ENCODE assay signal across 9 mouse cellular contexts in genomic region chr7:63737725-63738124, GRCm38 (mm10).
A peak's percentile ranks its signal among the peaks of the same experiment; 100 is the strongest.
DNase-seq lines count a peak whose midpoint lies in the region; ATAC-seq and TF ChIP-seq lines count a peak whose summit lies in the region.
"Had no signal": no experiment of that assay in that cellular context is flagged by ENCODE, and none has a peak within 500 bp of the region (broad histone marks: within the 10 kb centered on the region; RNA-seq: fewer than 3 reads in every experiment).

No protein-coding gene starts in this region.

- no peak overlapping the region for H3K4me3 ChIP-seq in intestine, postnatal 0 days (ENCODE audit: low read depth, low read length)
- no peak overlapping the region for H3K4me3 ChIP-seq in intestine, embryonic 16.5 days (ENCODE audit: low read length)
- H3K4me3 ChIP-seq: midbrain, embryonic 12.5 days had no signal

- no peak for ATAC-seq in intestine, postnatal 0 days
- ATAC-seq in intestine, embryonic 16.5 days, result no peak
- peak; percentile 35 to 37; a peak in 2 of 4 replicates for ATAC-seq in hematopoietic stem cell, adult 5-6 weeks (replicated peaks in 1 of 2; ENCODE audit: insufficient read depth in 1 of 2, low FRiP score in 2 of 2, low TSS enrichment in 1 of 2, low read depth in 1 of 2, poor library complexity in 2 of 2, severe bottlenecking in 2 of 2)
- no peak for ATAC-seq in activated CD4-positive, CD25-positive, alpha-beta regulatory T cell, adult 4 months

- 56% methylated on average over 4 of the region's 4 CpGs for WGBS in intestine, postnatal 0 days
- 70% methylated on average over 4 of the region's 4 CpGs for WGBS in intestine, embryonic 16.5 days

- no peak overlapping the region for H3K4me2 ChIP-seq in intestine, postnatal 0 days (replicated peaks; ENCODE audit: low read depth)
- no peak overlapping the region for H3K4me2 ChIP-seq in intestine, embryonic 16.5 days (ENCODE audit: low read depth, low read length)
- H3K4me2 ChIP-seq: midbrain, embryonic 12.5 days had no signal

- no peaks in the 10 kb centered on the region for H3K27me3 ChIP-seq in intestine, postnatal 0 days (replicated peaks; ENCODE audit: control insufficient read depth, insufficient read depth, low read length)
- no peaks in the 10 kb centered on the region for H3K27me3 ChIP-seq in intestine, embryonic 16.5 days (replicated peaks; ENCODE audit: control insufficient read depth, insufficient read depth, low read length)
- H3K27me3 ChIP-seq: midbrain, embryonic 12.5 days had no signal

- DNase-seq in thymus, postnatal 14 days, result peak; percentile 12
- DNase-seq in thymus, adult 18-20 months, result no peak
- DNase-seq in natural killer cell, adult 2 months (ENCODE audit: low spot score in 2 of 2), result no peak
- DNase-seq: gastrocnemius, postnatal 36 days had no signal

- H3K9me3 ChIP-seq in intestine, postnatal 0 days (ENCODE audit: control insufficient read depth), result no peaks in the 10 kb centered on the region
- H3K9me3 ChIP-seq in intestine, embryonic 16.5 days (ENCODE audit: control insufficient read depth, low read length), result no peaks in the 10 kb centered on the region
- H3K9me3 ChIP-seq: midbrain, embryonic 12.5 days had no signal

- TF ChIP-seq CTCF in intestine, postnatal 0 days (IDR thresholded peaks at IDR 0.05; ENCODE audit: low read depth), result peak; percentile 64

- no peak overlapping the region for H3K27ac ChIP-seq in intestine, postnatal 0 days (ENCODE audit: low read depth, low read length)
- H3K27ac ChIP-seq in intestine, embryonic 16.5 days (ENCODE audit: low read length), result no peak overlapping the region
- H3K27ac ChIP-seq: midbrain, embryonic 12.5 days had no signal

- no peaks in the 10 kb centered on the region for H3K36me3 ChIP-seq in intestine, postnatal 0 days (ENCODE audit: control insufficient read depth, insufficient read depth)
- H3K36me3 ChIP-seq in intestine, embryonic 16.5 days (ENCODE audit: control insufficient read depth, insufficient read depth, low read length), result no peaks in the 10 kb centered on the region
- H3K36me3 ChIP-seq: midbrain, embryonic 12.5 days had no signal

- H3K4me1 ChIP-seq in intestine, postnatal 0 days (replicated peaks; ENCODE audit: control insufficient read depth, insufficient read depth, low read length), result no peaks in the 10 kb centered on the region
- H3K4me1 ChIP-seq in intestine, embryonic 16.5 days (ENCODE audit: control insufficient read depth, insufficient read depth, low read length), result no peaks in the 10 kb centered on the region
- H3K4me1 ChIP-seq: midbrain, embryonic 12.5 days had no signal

- H3K9ac ChIP-seq in intestine, postnatal 0 days (ENCODE audit: low read depth, low read length), result no peak overlapping the region
- H3K9ac ChIP-seq in intestine, embryonic 16.5 days (ENCODE audit: low read depth, low read length), result no peak overlapping the region
- H3K9ac ChIP-seq: midbrain, embryonic 12.5 days had no signal

Comparison
In these comparisons a context has a peak if more than half of its experiments do, and no peak if none do; other contexts are left out.
1. ATAC-seq: peak in hematopoietic stem cell, adult 5-6 weeks (2 of 2); none in intestine, postnatal 0 days (single experiment), intestine, embryonic 16.5 days (single experiment) and activated CD4-positive, CD25-positive, alpha-beta regulatory T cell, adult 4 months (single experiment).